ENCODE assay signal across 20 mouse cellular contexts in genomic region chr14:47915621-47916020, GRCm38 (mm10).
A peak's percentile ranks its signal among the peaks of the same experiment; 100 is the strongest.
DNase-seq lines count a peak whose midpoint lies in the region; ATAC-seq and TF ChIP-seq lines count a peak whose summit lies in the region.
"Had no signal": no experiment of that assay in that cellular context is flagged by ENCODE, and none has a peak within 500 bp of the region (broad histone marks: within the 10 kb centered on the region; RNA-seq: fewer than 3 reads in every experiment).

No protein-coding gene starts in this region.

- peak; percentile 88 for DNase-seq in heart, adult 11 months
- no peak for DNase-seq in heart, postnatal 25 days (ENCODE audit: low spot score)
- peak; percentile 41 for DNase-seq in lung, postnatal 0 days (ENCODE audit: low spot score)
- no peak for DNase-seq in lung, postnatal 14 days
- peak; percentile 3 for DNase-seq in lung, postnatal 36 days
- DNase-seq in spleen, postnatal 36 days (ENCODE audit: low spot score in 2 of 2), result no peak
- DNase-seq: adrenal gland, adult 8-10 months; cerebellum, adult 2 months; cerebellum, postnatal 36 days; embryo, embryonic 11 days; right cerebral cortex, postnatal 14 days had no signal

- H3K36me3 ChIP-seq in lung, postnatal 0 days (ENCODE audit: insufficient read depth, low read length), result no peaks in the 10 kb centered on the region
- no peaks in the 10 kb centered on the region for H3K36me3 ChIP-seq in embryonic facial prominence, embryonic 15.5 days
- H3K36me3 ChIP-seq: kidney, embryonic 15.5 days; midbrain, embryonic 15.5 days; neural tube, embryonic 12.5 days had no signal

- no peaks in the 10 kb centered on the region for H3K4me1 ChIP-seq in lung, postnatal 0 days (ENCODE audit: insufficient read depth, low read depth, low read length)
- H3K4me1 ChIP-seq in embryonic facial prominence, embryonic 15.5 days, result peaks cover 6% of the 10 kb centered on the region; the same call in 1 of the 2 replicates

- no peaks in the 10 kb centered on the region for H3K27me3 ChIP-seq in lung, postnatal 0 days (replicated peaks; ENCODE audit: insufficient read depth, low read length)
- H3K27me3 ChIP-seq in embryonic facial prominence, embryonic 15.5 days, result no peaks in the 10 kb centered on the region
- H3K27me3 ChIP-seq: forebrain, embryonic 13.5 days; kidney, embryonic 15.5 days; midbrain, embryonic 15.5 days; neural tube, embryonic 12.5 days had no signal

- ATAC-seq in lung, postnatal 0 days, result peak; percentile 19; the same call in 1 of the 2 replicates
- no peak for ATAC-seq in embryonic facial prominence, embryonic 15.5 days (ENCODE audit: insufficient number of reproducible peaks, low FRiP score, low TSS enrichment, low read depth)
- ATAC-seq: activated CD4-positive, CD25-positive, alpha-beta regulatory T cell, adult 4 months; forebrain, embryonic 13.5 days; intestine, postnatal 0 days; midbrain, embryonic 15.5 days had no signal

- H3K9me3 ChIP-seq in lung, postnatal 0 days (ENCODE audit: low read length), result no peaks in the 10 kb centered on the region
- H3K9me3 ChIP-seq in embryonic facial prominence, embryonic 15.5 days (replicated peaks), result no peaks in the 10 kb centered on the region
- H3K9me3 ChIP-seq: forebrain, embryonic 13.5 days; kidney, embryonic 15.5 days; midbrain, embryonic 15.5 days; neural tube, embryonic 12.5 days had no signal

- no peak for TF ChIP-seq CTCF in lung, postnatal 0 days (IDR thresholded peaks at IDR 0.05)

- intact Hi-C loops in heart, postnatal 25 days (cut with DNase I), result no loop called here

- 43% methylated on average over 1 of the region's 1 CpGs for WGBS in lung, postnatal 0 days
- WGBS in embryonic facial prominence, embryonic 15.5 days, result 31% methylated on average over 1 of the region's 1 CpGs

- no peak overlapping the region for H3K4me2 ChIP-seq in lung, postnatal 0 days (replicated peaks; ENCODE audit: low read depth, low read length)
- H3K4me2 ChIP-seq in embryonic facial prominence, embryonic 15.5 days (replicated peaks), result no peak overlapping the region
- H3K4me2 ChIP-seq: forebrain, embryonic 13.5 days; heart, embryonic 11.5 days; kidney, embryonic 15.5 days; midbrain, embryonic 15.5 days; neural tube, embryonic 12.5 days had no signal

- TF ChIP-seq EP300 in lung, postnatal 0 days (IDR thresholded peaks at IDR 0.05), result no peak

- no peak overlapping the region for H3K27ac ChIP-seq in lung, postnatal 0 days (ENCODE audit: low read length)
- 0 out of 2 replicates have a peak overlapping the region, but pooled peaks have one; percentile 24 for H3K27ac ChIP-seq in embryonic facial prominence, embryonic 15.5 days (replicated peaks)
- H3K27ac ChIP-seq: forebrain, embryonic 13.5 days; kidney, embryonic 15.5 days; left cerebral cortex, adult 2 months; midbrain, embryonic 15.5 days; neural tube, embryonic 12.5 days had no signal

- no peak overlapping the region for H3K9ac ChIP-seq in lung, postnatal 0 days (replicated peaks; ENCODE audit: low read depth)
- no peak overlapping the region for H3K9ac ChIP-seq in embryonic facial prominence, embryonic 15.5 days
- H3K9ac ChIP-seq: forebrain, embryonic 13.5 days; kidney, embryonic 15.5 days; midbrain, embryonic 15.5 days; neural tube, embryonic 12.5 days had no signal

- H3K4me3 ChIP-seq in lung, postnatal 0 days (ENCODE audit: low read depth, low read length), result no peak overlapping the region
- H3K4me3 ChIP-seq in embryonic facial prominence, embryonic 15.5 days (replicated peaks), result no peak overlapping the region
- H3K4me3 ChIP-seq: forebrain, embryonic 13.5 days; kidney, embryonic 15.5 days; left cerebral cortex, adult 2 months; midbrain, embryonic 15.5 days; neural tube, embryonic 12.5 days had no signal

Comparison
In these comparisons a context has a peak if more than half of its experiments do, and no peak if none do; other contexts are left out.
1. DNase-seq: peak in heart, adult 11 months (single experiment), lung, postnatal 0 days (single experiment) and lung, postnatal 36 days (single experiment); none in heart, postnatal 25 days (single experiment), lung, postnatal 14 days (single experiment) and spleen, postnatal 36 days (0 of 2).